Mouse (Mus musculus): ENCODE measurements around the gene Cdca5.

GRCm38 (mm10) chr19:6038326-6038725 lies 46.5 kb upstream of the Cdca5 start:
- TF ChIP-seq CHD2 (IDR thresholded peaks at IDR 0.05; ENCODE audit: low read depth, low read length) = no peak
- TF ChIP-seq ZC3H11A (IDR thresholded peaks at IDR 0.05; ENCODE audit: borderline replicate concordance, low read depth, low read length) = no peak
- no peak for TF ChIP-seq HCFC1 (IDR thresholded peaks at IDR 0.05; ENCODE audit: borderline replicate concordance, insufficient read depth, low read length)
- no peak for TF ChIP-seq MAFK (IDR thresholded peaks at IDR 0.05; ENCODE audit: insufficient read depth, low read depth, low read length)
- TF ChIP-seq ZNF384 (IDR thresholded peaks at IDR 0.05; ENCODE audit: low read depth, low read length) = no peak
